Mouse (Mus musculus): ENCODE measurements around the gene Gm8994. TPM values are rescaled to one million over a fixed set of nuclear protein-coding genes. Genes with fewer than 3 reads are reported as not detected.
"Not testable (repeated sequence)": the region's sequence is repeated elsewhere in the genome, so short reads cannot be mapped to it uniquely, and the experiment has no call there.

Gene Gm8994
- polyA plus RNA-seq, 1 experiment from 2014 or later: not detected

DNA sequence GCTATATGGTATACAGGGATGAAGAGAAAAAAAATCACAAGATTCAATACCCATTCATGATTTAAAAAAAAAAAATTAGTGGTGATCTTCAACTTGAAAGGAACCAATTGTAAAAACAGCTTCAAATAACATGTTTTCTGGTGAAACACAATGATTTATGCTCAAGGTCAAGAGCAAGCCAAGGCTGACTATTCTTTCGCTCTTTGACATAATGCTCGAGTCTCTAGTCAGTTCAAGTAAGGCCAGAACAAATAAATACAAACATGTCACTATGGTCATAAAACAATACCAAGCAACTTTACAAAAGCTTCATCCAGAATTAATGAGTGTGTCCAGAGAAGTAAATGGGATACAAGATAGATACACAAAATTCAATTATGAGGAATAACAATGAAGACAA, 31.1 kb upstream of the Gm8994 start:
- no peak overlapping the region for H3K4me3 ChIP-seq (ENCODE audit: low read length)

DNA sequence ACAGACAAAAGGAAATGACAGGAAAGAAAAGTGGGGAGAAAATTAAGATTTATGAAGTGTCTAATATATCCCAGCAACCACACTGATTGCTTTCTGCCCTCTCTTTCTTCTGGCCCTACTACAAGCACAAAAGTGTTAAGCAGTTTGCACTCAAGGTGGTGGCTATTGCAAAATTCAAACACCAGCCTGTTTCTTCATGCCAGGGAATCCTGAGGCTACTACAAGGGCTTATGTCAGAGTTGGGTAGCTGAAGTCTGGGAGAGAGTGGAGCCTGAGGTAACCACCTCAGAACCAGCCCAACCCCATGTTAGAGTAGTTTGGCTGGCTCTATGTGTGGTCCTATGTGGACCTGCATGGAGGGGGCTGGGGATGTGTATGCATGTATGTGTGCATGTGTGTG, 23.8 kb upstream of the Gm8994 start:
- no peak for ATAC-seq
- H3K9ac ChIP-seq (ENCODE audit: low read depth, low read length): no peak overlapping the region
- no peak overlapping the region for H3K4me3 ChIP-seq (ENCODE audit: low read length)
- H3K4me2 ChIP-seq (ENCODE audit: low read depth, low read length): no peak overlapping the region
- no peaks in the 10 kb centered on the region for H3K9me3 ChIP-seq (ENCODE audit: control insufficient read depth, low read length)
- no peaks in the 10 kb centered on the region for H3K36me3 ChIP-seq (ENCODE audit: control insufficient read depth, insufficient read depth, low read length)
- H3K27ac ChIP-seq (ENCODE audit: low read length): no peak overlapping the region
- H3K27me3 ChIP-seq (replicated peaks; ENCODE audit: control insufficient read depth, insufficient read depth, low read length): no peaks in the 10 kb centered on the region
- no peaks in the 10 kb centered on the region for H3K4me1 ChIP-seq (ENCODE audit: control insufficient read depth, insufficient read depth, low read length)

More for the DNA sequence above, 31.1 kb upstream of the Gm8994 start:
- ATAC-seq: no peak
- WGBS: 73% methylated on average over 2 of the region's 2 CpGs
- Histone ChIP-seq H3K27me3 (replicated peaks; ENCODE audit: control insufficient read depth, insufficient read depth, low read length) (no peaks in the 10 kb centered on the region), H3K9me3 (ENCODE audit: control insufficient read depth, low read length) (no peaks in the 10 kb centered on the region), H3K27ac (ENCODE audit: low read length) (no peak overlapping the region), H3K4me1 (ENCODE audit: control insufficient read depth, insufficient read depth, low read length) (peaks cover 4% of the 10 kb centered on the region; the same call in 1 of the 2 replicates), H3K9ac (ENCODE audit: low read depth, low read length) (no peak overlapping the region), H3K36me3 (ENCODE audit: control insufficient read depth, insufficient read depth, low read length) (no peaks in the 10 kb centered on the region), H3K4me2 (ENCODE audit: low read depth, low read length) (no peak overlapping the region)

DNA sequence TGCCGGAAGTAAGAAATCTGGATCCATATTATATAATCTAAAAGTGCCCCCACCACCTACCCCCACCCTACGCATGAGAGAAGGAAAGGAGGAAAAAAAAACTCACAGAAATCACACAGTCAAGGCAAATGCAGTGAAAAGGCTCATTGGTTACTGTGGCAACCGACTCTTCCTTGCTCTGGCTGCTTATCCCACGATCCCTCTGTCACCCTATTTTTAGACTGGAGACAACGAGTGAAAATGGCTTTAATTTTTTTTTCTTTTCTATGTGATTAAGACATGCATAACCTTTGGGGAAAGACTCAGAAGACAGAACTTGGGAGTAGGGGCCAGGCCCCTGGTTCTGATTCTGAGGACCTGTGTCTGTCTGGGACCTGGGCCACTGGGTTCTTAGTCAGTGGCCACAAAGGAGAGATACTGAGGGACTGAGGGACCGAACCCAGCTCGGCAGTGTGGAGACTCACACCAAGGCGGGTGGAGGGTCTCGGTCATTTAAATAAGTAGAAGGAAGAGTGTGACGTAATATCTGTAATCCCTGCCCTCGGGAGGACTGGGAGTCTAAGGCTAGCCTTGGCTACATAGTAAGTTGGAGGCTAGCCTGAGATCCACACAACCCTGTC, 22.9 kb upstream of the Gm8994 start:
- no peaks in the 10 kb centered on the region for H3K36me3 ChIP-seq (ENCODE audit: control insufficient read depth, insufficient read depth, low read length)
- no peaks in the 10 kb centered on the region for H3K4me1 ChIP-seq (ENCODE audit: control insufficient read depth, insufficient read depth, low read length)
- no peak for ATAC-seq
- no peaks in the 10 kb centered on the region for H3K9me3 ChIP-seq (ENCODE audit: control insufficient read depth, low read length)
- H3K9ac ChIP-seq (ENCODE audit: low read depth, low read length): no peak overlapping the region
- H3K4me3 ChIP-seq (ENCODE audit: low read length): no peak overlapping the region
- H3K27me3 ChIP-seq (replicated peaks; ENCODE audit: control insufficient read depth, insufficient read depth, low read length): no peaks in the 10 kb centered on the region
- H3K4me2 ChIP-seq (ENCODE audit: low read depth, low read length): no peak overlapping the region
- 78% methylated on average over 11 of the region's 11 CpGs for WGBS
- no peak overlapping the region for H3K27ac ChIP-seq (ENCODE audit: low read length)

DNA sequence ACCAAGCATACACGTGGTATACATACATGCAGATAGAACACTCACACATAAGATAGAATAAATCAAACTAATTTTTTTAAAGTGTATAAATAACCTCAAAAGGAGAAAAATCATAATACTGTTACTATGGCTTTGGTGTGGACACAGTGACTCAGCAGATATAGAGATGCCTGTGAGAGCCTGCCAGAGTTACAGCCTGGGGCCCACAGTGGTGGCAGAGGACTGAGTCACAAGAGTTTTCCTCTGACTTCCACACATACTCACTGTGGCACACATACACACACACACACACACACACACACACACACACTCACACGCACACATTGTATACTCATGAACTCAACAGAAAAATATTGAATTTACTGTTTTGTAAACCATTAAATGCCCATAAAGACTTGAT, 17.9 kb upstream of the Gm8994 start:
- Histone ChIP-seq H3K9ac (ENCODE audit: low read depth, low read length) (no peak overlapping the region), H3K4me2 (ENCODE audit: low read depth, low read length) (no peak overlapping the region), H3K27me3 (replicated peaks; ENCODE audit: control insufficient read depth, insufficient read depth, low read length) (no peaks in the 10 kb centered on the region), H3K9me3 (ENCODE audit: control insufficient read depth, low read length) (no peaks in the 10 kb centered on the region), H3K4me3 (ENCODE audit: low read length) (no peak overlapping the region), H3K36me3 (ENCODE audit: control insufficient read depth, insufficient read depth, low read length) (no peaks in the 10 kb centered on the region), H3K4me1 (ENCODE audit: control insufficient read depth, insufficient read depth, low read length) (no peaks in the 10 kb centered on the region), H3K27ac (ENCODE audit: low read length) (no peak overlapping the region)
- 89% methylated on average over 2 of the region's 2 CpGs for WGBS
- ATAC-seq: no peak

DNA sequence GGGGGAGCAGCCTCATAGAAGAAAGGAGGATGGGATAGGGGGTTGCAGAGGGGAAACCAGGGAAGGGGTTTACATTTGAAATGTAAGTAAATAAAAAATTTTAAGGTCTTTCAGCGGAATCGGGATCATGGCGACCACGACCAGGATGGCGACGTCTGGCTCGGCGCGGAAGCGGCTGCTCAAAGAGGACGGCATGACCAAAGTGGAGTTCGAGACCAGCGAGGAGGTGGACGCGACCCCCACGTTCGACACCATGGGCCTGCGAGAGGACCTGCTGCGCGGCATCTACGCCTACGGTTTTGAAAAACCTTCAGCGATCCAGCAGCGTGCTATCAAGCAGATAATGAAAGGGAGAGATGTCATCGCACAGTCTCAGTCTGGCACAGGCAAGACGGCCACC, 1.1 kb downstream of the Gm8994 start:
- H3K36me3 ChIP-seq (ENCODE audit: control insufficient read depth, insufficient read depth, low read length); H3K9ac ChIP-seq (ENCODE audit: low read depth, low read length); H3K4me3 ChIP-seq (ENCODE audit: low read length); H3K27me3 ChIP-seq (replicated peaks; ENCODE audit: control insufficient read depth, insufficient read depth, low read length); H3K4me2 ChIP-seq (ENCODE audit: low read depth, low read length); H3K9me3 ChIP-seq (ENCODE audit: control insufficient read depth, low read length); ATAC-seq; H3K4me1 ChIP-seq (ENCODE audit: control insufficient read depth, insufficient read depth, low read length); H3K27ac ChIP-seq (ENCODE audit: low read length): not testable (repeated sequence)
- WGBS: 98% methylated on average over 26 of the region's 26 CpGs

DNA sequence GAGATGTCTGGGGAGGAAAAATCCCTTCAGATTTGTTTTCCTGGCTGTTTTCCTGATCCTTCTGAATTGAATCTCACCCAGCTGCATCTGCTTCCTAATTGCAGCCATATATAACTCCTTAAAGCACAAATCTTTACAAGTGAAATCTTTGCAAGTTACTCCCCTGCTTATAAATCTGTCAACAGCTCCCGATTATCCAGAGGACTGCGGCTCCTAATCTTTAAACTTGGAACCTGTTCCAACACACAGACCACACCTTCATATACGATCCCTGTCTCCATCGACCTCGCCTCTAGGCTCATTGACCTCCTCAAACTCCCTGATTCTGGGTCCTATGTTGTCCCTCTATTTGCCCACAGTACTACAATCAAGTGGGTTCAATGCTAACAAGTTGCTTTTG, 13.3 kb downstream of the Gm8994 start:
- Histone ChIP-seq H3K4me1 (ENCODE audit: control insufficient read depth, insufficient read depth, low read length) (no peaks in the 10 kb centered on the region), H3K27ac (ENCODE audit: low read length) (no peak overlapping the region), H3K9ac (ENCODE audit: low read depth, low read length) (no peak overlapping the region), H3K36me3 (ENCODE audit: control insufficient read depth, insufficient read depth, low read length) (no peaks in the 10 kb centered on the region), H3K27me3 (replicated peaks; ENCODE audit: control insufficient read depth, insufficient read depth, low read length) (no peaks in the 10 kb centered on the region), H3K9me3 (ENCODE audit: control insufficient read depth, low read length) (no peaks in the 10 kb centered on the region), H3K4me3 (ENCODE audit: low read length) (no peak overlapping the region), H3K4me2 (ENCODE audit: low read depth, low read length) (no peak overlapping the region)
- ATAC-seq: no peak
- WGBS: 48% methylated on average over 5 of the region's 5 CpGs

DNA sequence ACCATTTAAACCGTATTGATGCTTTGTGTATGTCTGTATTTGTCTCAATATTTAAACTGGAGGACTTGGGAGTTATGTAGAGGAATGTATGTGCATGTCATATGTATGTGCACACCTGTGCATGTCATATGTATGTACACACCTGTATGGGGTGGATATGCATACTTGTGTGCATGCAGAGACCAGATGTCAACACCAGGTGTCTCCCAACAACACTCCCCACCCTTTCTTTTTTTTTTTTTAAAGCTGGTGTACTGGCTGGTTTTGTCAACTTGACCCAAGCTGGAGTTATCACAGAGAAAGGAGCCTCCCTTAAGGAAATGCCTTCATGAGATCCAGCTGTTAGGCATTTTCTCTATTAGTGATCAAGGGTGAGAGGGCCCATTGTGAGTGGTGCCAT, 13.8 kb downstream of the Gm8994 start:
- 84% methylated on average over 1 of the region's 1 CpGs for WGBS
- Histone ChIP-seq H3K36me3 (ENCODE audit: control insufficient read depth, insufficient read depth, low read length) (no peaks in the 10 kb centered on the region), H3K4me2 (ENCODE audit: low read depth, low read length) (no peak overlapping the region), H3K4me1 (ENCODE audit: control insufficient read depth, insufficient read depth, low read length) (no peaks in the 10 kb centered on the region), H3K9ac (ENCODE audit: low read depth, low read length) (no peak overlapping the region), H3K4me3 (ENCODE audit: low read length) (no peak overlapping the region), H3K27me3 (replicated peaks; ENCODE audit: control insufficient read depth, insufficient read depth, low read length) (no peaks in the 10 kb centered on the region), H3K9me3 (ENCODE audit: control insufficient read depth, low read length) (no peaks in the 10 kb centered on the region), H3K27ac (ENCODE audit: low read length) (no peak overlapping the region)
- ATAC-seq: no peak

DNA sequence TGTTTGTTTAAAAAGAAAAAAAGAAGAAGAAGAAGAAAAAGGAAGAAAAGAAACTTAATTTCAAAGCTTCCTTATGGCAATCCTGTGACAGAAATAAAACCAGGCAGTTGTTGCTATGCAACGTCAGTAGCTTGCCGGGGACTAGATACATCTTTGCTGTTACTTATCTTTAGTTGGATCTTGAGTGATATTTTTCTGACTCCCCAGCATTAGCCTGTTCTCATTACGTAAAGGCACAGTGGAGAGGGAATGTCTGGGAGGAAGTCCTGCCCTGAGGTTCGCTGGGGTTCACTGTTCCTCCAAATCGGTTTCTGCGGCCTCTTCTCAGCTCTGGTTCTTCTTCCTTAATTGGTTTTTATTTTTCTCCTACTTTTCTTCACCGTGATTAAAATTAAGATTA, 16.5 kb downstream of the Gm8994 start:
- 81% methylated on average over 7 of the region's 7 CpGs for WGBS
- no peaks in the 10 kb centered on the region for H3K4me1 ChIP-seq (ENCODE audit: control insufficient read depth, insufficient read depth, low read length)
- H3K4me2 ChIP-seq (ENCODE audit: low read depth, low read length): no peak overlapping the region
- no peaks in the 10 kb centered on the region for H3K9me3 ChIP-seq (ENCODE audit: control insufficient read depth, low read length)
- H3K9ac ChIP-seq (ENCODE audit: low read depth, low read length): no peak overlapping the region
- H3K36me3 ChIP-seq (ENCODE audit: control insufficient read depth, insufficient read depth, low read length): no peaks in the 10 kb centered on the region
- H3K27me3 ChIP-seq (replicated peaks; ENCODE audit: control insufficient read depth, insufficient read depth, low read length): no peaks in the 10 kb centered on the region
- no peak overlapping the region for H3K4me3 ChIP-seq (ENCODE audit: low read length)
- ATAC-seq: no peak
- no peak overlapping the region for H3K27ac ChIP-seq (ENCODE audit: low read length)

DNA sequence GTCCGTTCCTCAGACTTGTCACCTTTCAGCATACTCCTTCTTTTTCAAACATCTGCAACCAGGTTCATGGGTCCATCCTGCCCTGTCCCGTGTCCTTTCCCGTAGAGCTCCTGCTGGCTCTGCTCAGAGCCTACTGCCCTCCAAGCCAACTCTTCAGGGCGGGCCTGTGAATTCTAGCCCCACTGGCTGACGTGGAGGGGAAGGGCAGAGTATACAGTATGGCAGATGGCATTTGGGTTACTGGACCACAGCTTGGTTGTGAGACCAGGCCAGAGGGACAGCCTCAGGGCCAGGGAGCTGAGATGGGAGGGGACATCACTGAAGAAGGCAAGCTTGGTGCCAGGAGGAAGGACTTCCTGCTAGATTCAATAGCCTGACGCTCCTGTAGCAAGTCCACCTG, 17.7 kb downstream of the Gm8994 start:
- no peaks in the 10 kb centered on the region for H3K36me3 ChIP-seq (ENCODE audit: control insufficient read depth, insufficient read depth, low read length)
- H3K9ac ChIP-seq (ENCODE audit: low read depth, low read length): no peak overlapping the region
- WGBS: 84% methylated on average over 6 of the region's 6 CpGs
- H3K9me3 ChIP-seq (ENCODE audit: control insufficient read depth, low read length): no peaks in the 10 kb centered on the region
- H3K27ac ChIP-seq (ENCODE audit: low read length): no peak overlapping the region
- no peak overlapping the region for H3K4me2 ChIP-seq (ENCODE audit: low read depth, low read length)
- H3K4me1 ChIP-seq (ENCODE audit: control insufficient read depth, insufficient read depth, low read length): no peaks in the 10 kb centered on the region
- no peaks in the 10 kb centered on the region for H3K27me3 ChIP-seq (replicated peaks; ENCODE audit: control insufficient read depth, insufficient read depth, low read length)
- no peak overlapping the region for H3K4me3 ChIP-seq (ENCODE audit: low read length)
- ATAC-seq: no peak

DNA sequence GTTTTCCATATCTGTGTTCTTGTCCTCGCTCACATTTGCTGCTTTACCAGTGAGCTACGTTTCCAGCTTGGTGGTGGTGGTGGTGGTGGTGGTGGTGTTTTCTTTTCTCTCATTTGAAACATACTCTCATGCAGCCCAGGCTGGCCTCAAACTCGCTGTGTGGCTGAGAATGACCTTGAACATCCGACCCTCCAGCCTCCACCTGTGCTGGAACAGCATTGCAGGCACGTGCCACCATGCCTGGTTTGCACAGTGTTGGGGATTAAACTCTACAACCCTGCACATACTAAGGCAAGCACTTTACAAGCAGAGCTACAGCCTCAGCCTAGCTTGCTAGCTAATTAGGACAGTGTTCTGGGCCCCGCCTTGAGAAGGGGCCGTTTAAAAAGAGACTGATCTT, 18.3 kb downstream of the Gm8994 start:
- H3K9ac ChIP-seq (ENCODE audit: low read depth, low read length): no peak overlapping the region
- H3K4me2 ChIP-seq (ENCODE audit: low read depth, low read length): no peak overlapping the region
- 79% methylated on average over 7 of the region's 7 CpGs for WGBS
- no peaks in the 10 kb centered on the region for H3K4me1 ChIP-seq (ENCODE audit: control insufficient read depth, insufficient read depth, low read length)
- no peaks in the 10 kb centered on the region for H3K36me3 ChIP-seq (ENCODE audit: control insufficient read depth, insufficient read depth, low read length)
- no peak overlapping the region for H3K27ac ChIP-seq (ENCODE audit: low read length)
- no peaks in the 10 kb centered on the region for H3K9me3 ChIP-seq (ENCODE audit: control insufficient read depth, low read length)
- no peak overlapping the region for H3K4me3 ChIP-seq (ENCODE audit: low read length)
- H3K27me3 ChIP-seq (replicated peaks; ENCODE audit: control insufficient read depth, insufficient read depth, low read length): no peaks in the 10 kb centered on the region
- ATAC-seq: no peak

Data from intestine, embryonic 16.5 days (tissue).